Mouse (Mus musculus) stomach, embryonic 14.5 days (tissue): ENCODE data around the gene Herc2. TPM values are rescaled to one million over a fixed set of nuclear protein-coding genes. Genes with fewer than 3 reads are reported as not detected.

Experiments
- ATAC-seq: fragments of 200-750 bp; cut with Nextera tagmentation; 2 replicates; pipeline ENCODE4 v1.8.0; 2017; ENCODE audit warnings: low read depth, moderate TSS enrichment; ENCODE audit not compliant: insufficient number of reproducible peaks, insufficient read depth, low FRiP score
- H3K27ac ChIP-seq: fragments of 300-500 bp; sonication (generic); 2 replicates; pipeline ENCODE4 v1.5.1; 2014; ENCODE audit warnings: mild to moderate bottlenecking, low read length, moderate library complexity, mixed read lengths
- H3K27me3 ChIP-seq: fragments of 300-500 bp; sonication (generic); 2 replicates; pipeline ENCODE4 v1.6.1; 2014; ENCODE audit warnings: low read length, control low read depth, mixed read lengths; ENCODE audit not compliant: control insufficient read depth, insufficient read depth
- H3K36me3 ChIP-seq: fragments of 300-500 bp; sonication (generic); 2 replicates; pipeline ENCODE4 v1.6.1; 2014; ENCODE audit warnings: mild to moderate bottlenecking, control low read depth, low read length, moderate library complexity, mixed read lengths; ENCODE audit not compliant: control insufficient read depth, insufficient read depth
- H3K4me1 ChIP-seq: fragments of 300-500 bp; sonication (generic); 2 replicates; pipeline ENCODE4 v1.6.1; 2014; ENCODE audit warnings: low read length, control low read depth, mixed read lengths; ENCODE audit not compliant: control insufficient read depth, insufficient read depth
- H3K4me2 ChIP-seq: fragments of 300-500 bp; sonication (generic); replicated peaks from 2 replicates; pipeline ENCODE4 v1.6.1; 2014; ENCODE audit warnings: low read depth, low read length, control low read depth
- H3K4me3 ChIP-seq: fragments of 300-500 bp; sonication (generic); 2 replicates; pipeline ENCODE4 v1.5.1; 2014; ENCODE audit warnings: low read depth, low read length, control low read depth
- H3K9ac ChIP-seq: fragments of 300-500 bp; sonication (generic); replicated peaks from 2 replicates; pipeline ENCODE4 v1.6.1; 2014; ENCODE audit warnings: low read depth, mild to moderate bottlenecking, control low read depth, low read length, moderate library complexity, mixed read lengths
- H3K9me3 ChIP-seq: fragments of 300-500 bp; sonication (generic); 2 replicates; pipeline ENCODE4 v1.6.1; 2016; ENCODE audit warnings: low read depth, low read length, control low read depth; ENCODE audit not compliant: control insufficient read depth
- WGBS: fragments of 180-500 bp; shearing (Covaris S2); extraction: QIAGEN DNeasy Blood & Tissue Kit; methylation state at CpG from one replicate; pipeline ENCODE4 v1.1.7; 2014; 5-methylcytosine and 5-hydroxymethylcytosine counted together
- polyA plus RNA-seq: library from polyadenylated mRNA; unstranded; fragments of >200 nt; fragmentation: Nextera tagmentation; extraction: Ambion mirVana; gene quantifications from 2 replicates; pipeline ENCODE4 v1.2.1, GENCODE M21; 2014

The Herc2 gene
- polyA plus RNA-seq, 1 experiment from 2014 or later, result 35.0 TPM

GRCm38 (mm10) chr7:56191041-56191440 lies 141.0 kb downstream of the Herc2 start:
- Histone ChIP-seq H3K9ac (no peak overlapping the region), H3K27me3 (no peaks in the 10 kb centered on the region), H3K4me2 (no peak overlapping the region), H3K4me1 (no peaks in the 10 kb centered on the region), H3K4me3 (no peak overlapping the region), H3K9me3 (no peaks in the 10 kb centered on the region), H3K27ac (no peak overlapping the region), H3K36me3 (peaks cover 46% of the 10 kb centered on the region)
- no peak for ATAC-seq
- WGBS, result 93% methylated on average over 6 of the region's 6 CpGs

- Histone ChIP-seq H3K27me3 (no peaks in the 10 kb centered on the region), H3K4me3 (no peak overlapping the region), H3K4me2 (no peak overlapping the region), H3K9me3 (no peaks in the 10 kb centered on the region), H3K27ac (no peak overlapping the region), H3K4me1 (no peaks in the 10 kb centered on the region), H3K9ac (no peak overlapping the region), H3K36me3 (peaks cover 49% of the 10 kb centered on the region)
- WGBS, result 55% methylated on average over 4 of the region's 4 CpGs
- no peak for ATAC-seq
These were observed 141.7 kb downstream of the Herc2 start for GRCm38 (mm10) chr7:56191661-56192060.

GRCm38 (mm10) chr7:56201483-56202218 lies 151.7 kb downstream of the Herc2 start:
- ATAC-seq, result no peak; the same call in 1 of the 2 replicates
- no peaks in the 10 kb centered on the region for H3K27me3 ChIP-seq
- H3K4me2 ChIP-seq, result no peak overlapping the region
- no peaks in the 10 kb centered on the region for H3K9me3 ChIP-seq
- no peak overlapping the region for H3K9ac ChIP-seq
- 93% methylated on average over 10 of the region's 10 CpGs for WGBS
- peaks cover 52% of the 10 kb centered on the region for H3K36me3 ChIP-seq
- H3K4me1 ChIP-seq, result no peaks in the 10 kb centered on the region
- no peak overlapping the region for H3K27ac ChIP-seq
- no peak overlapping the region for H3K4me3 ChIP-seq

GRCm38 (mm10) chr7:56202843-56203242 lies 152.8 kb downstream of the Herc2 start:
- Histone ChIP-seq H3K27me3 (no peaks in the 10 kb centered on the region), H3K4me1 (no peaks in the 10 kb centered on the region), H3K36me3 (peaks cover 44% of the 10 kb centered on the region), H3K4me2 (no peak overlapping the region), H3K9me3 (no peaks in the 10 kb centered on the region), H3K9ac (no peak overlapping the region), H3K27ac (no peak overlapping the region), H3K4me3 (no peak overlapping the region)
- 95% methylated on average over 3 of the region's 3 CpGs for WGBS
- ATAC-seq, result no peak

DNA sequence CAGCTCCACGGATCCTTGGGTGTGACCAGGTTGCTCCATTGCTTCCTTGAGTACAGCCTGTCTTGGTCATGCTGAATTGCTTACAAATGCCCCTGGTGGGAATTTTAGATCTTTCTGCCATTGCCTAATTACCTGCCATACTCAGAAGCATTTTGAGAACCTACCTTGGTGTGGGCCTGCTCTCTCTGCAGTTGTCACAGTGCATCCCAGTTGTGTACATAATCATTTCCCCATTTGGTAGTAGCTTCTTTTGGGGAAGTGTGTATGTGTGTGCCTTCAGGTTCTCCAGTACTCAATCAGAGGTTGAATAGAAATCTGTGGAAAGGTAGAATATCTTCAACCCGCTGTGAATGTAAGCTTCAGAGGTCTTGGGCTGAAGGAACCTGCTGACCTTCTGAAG lies 153.3 kb downstream of the Herc2 start:
- no peaks in the 10 kb centered on the region for H3K9me3 ChIP-seq
- no peak overlapping the region for H3K27ac ChIP-seq
- ATAC-seq, result no peak
- H3K4me1 ChIP-seq, result no peaks in the 10 kb centered on the region
- no peaks in the 10 kb centered on the region for H3K27me3 ChIP-seq
- peaks cover 44% of the 10 kb centered on the region for H3K36me3 ChIP-seq
- H3K4me2 ChIP-seq, result no peak overlapping the region
- no peak overlapping the region for H3K4me3 ChIP-seq
- WGBS, result 95% methylated on average over 2 of the region's 2 CpGs
- H3K9ac ChIP-seq, result no peak overlapping the region

- no peak overlapping the region for H3K9ac ChIP-seq
- no peak overlapping the region for H3K4me2 ChIP-seq
- no peak overlapping the region for H3K27ac ChIP-seq
- no peaks in the 10 kb centered on the region for H3K9me3 ChIP-seq
- 68% methylated on average over 3 of the region's 3 CpGs for WGBS
- H3K4me3 ChIP-seq, result no peak overlapping the region
- no peaks in the 10 kb centered on the region for H3K27me3 ChIP-seq
- no peaks in the 10 kb centered on the region for H3K4me1 ChIP-seq
- H3K36me3 ChIP-seq, result peaks cover 46% of the 10 kb centered on the region
- no peak for ATAC-seq
These were observed 154.9 kb downstream of the Herc2 start for GRCm38 (mm10) chr7:56204877-56205276.

GRCm38 (mm10) chr7:56220811-56221210 lies 170.8 kb downstream of the Herc2 start:
- no peaks in the 10 kb centered on the region for H3K4me1 ChIP-seq
- H3K4me2 ChIP-seq, result no peak overlapping the region
- no peak overlapping the region for H3K4me3 ChIP-seq
- H3K9me3 ChIP-seq, result no peaks in the 10 kb centered on the region
- no peak overlapping the region for H3K27ac ChIP-seq
- no peaks in the 10 kb centered on the region for H3K27me3 ChIP-seq
- ATAC-seq, result no peak
- no peak overlapping the region for H3K9ac ChIP-seq
- 91% methylated on average over 6 of the region's 6 CpGs for WGBS
- H3K36me3 ChIP-seq, result peaks cover 40% of the 10 kb centered on the region

- no peaks in the 10 kb centered on the region for H3K4me1 ChIP-seq
- 38% methylated on average over 5 of the region's 5 CpGs for WGBS
- H3K27ac ChIP-seq, result no peak overlapping the region
These were observed 185.9 kb downstream of the Herc2 start for GRCm38 (mm10) chr7:56235794-56236423.

More at GRCm38 (mm10) chr7:56235794-56236423, 185.9 kb downstream of the Herc2 start:
- Histone ChIP-seq H3K9ac (no peak overlapping the region), H3K27me3 (no peaks in the 10 kb centered on the region), H3K9me3 (no peaks in the 10 kb centered on the region), H3K4me3 (no peak overlapping the region), H3K36me3 (peaks cover 4% of the 10 kb centered on the region; the same call in 1 of the 2 replicates), H3K4me2 (no peak overlapping the region)
- ATAC-seq, result no peak
